Mouse (Mus musculus) skeletal muscle tissue, adult 2 months (tissue): ENCODE data around the gene Klhdc10.

Experiments
- DNase-seq: peaks from one replicate; pipeline ENCODE4 v3.0.0-alpha.2; 2012; ENCODE audit warnings: low read depth, low spot score

Klhdc10 gene

GRCm38 (mm10) chr6:30402091-30402491 lies 423 bp downstream of the Klhdc10 start:
- peak; percentile 25 for DNase-seq

GRCm38 (mm10) chr6:30403465-30403864 lies 1.8 kb downstream of the Klhdc10 start:
- peak; percentile 72 for DNase-seq

GRCm38 (mm10) chr6:30404671-30405070 lies 3.0 kb downstream of the Klhdc10 start:
- DNase-seq: no peak

- no peak for DNase-seq
These were observed 6.6 kb downstream of the Klhdc10 start for GRCm38 (mm10) chr6:30408276-30408675.

- no peak for DNase-seq
These were observed 7.9 kb downstream of the Klhdc10 start for GRCm38 (mm10) chr6:30409399-30410093.

- DNase-seq: no peak
These were observed 9.6 kb downstream of the Klhdc10 start for GRCm38 (mm10) chr6:30411311-30411710.

- DNase-seq: no peak
These were observed 14.5 kb downstream of the Klhdc10 start for GRCm38 (mm10) chr6:30416126-30416525.

- peak; percentile 22 for DNase-seq
These were observed 15.1 kb downstream of the Klhdc10 start for GRCm38 (mm10) chr6:30416801-30417200.

- DNase-seq: no peak
These were observed 31.0 kb downstream of the Klhdc10 start for GRCm38 (mm10) chr6:30432461-30433192.

- DNase-seq: no peak
These were observed 34.8 kb downstream of the Klhdc10 start for GRCm38 (mm10) chr6:30436476-30436875.

- no peak for DNase-seq
These were observed 35.4 kb downstream of the Klhdc10 start for GRCm38 (mm10) chr6:30437054-30437453.

- DNase-seq: no peak
These were observed 37.9 kb downstream of the Klhdc10 start for GRCm38 (mm10) chr6:30439576-30439975.

- DNase-seq: no peak
These were observed 55.3 kb downstream of the Klhdc10 start for GRCm38 (mm10) chr6:30456991-30457390.

GRCm38 (mm10) chr6:30458626-30459025 lies 57.0 kb downstream of the Klhdc10 start:
- no peak for DNase-seq

GRCm38 (mm10) chr6:30459056-30459747 lies 57.5 kb downstream of the Klhdc10 start:
- peak; percentile 51 for DNase-seq

- peak; percentile 65 for DNase-seq
These were observed 58.4 kb downstream of the Klhdc10 start for GRCm38 (mm10) chr6:30459811-30460749.

GRCm38 (mm10) chr6:30460750-30461446 lies 59.2 kb downstream of the Klhdc10 start:
- DNase-seq: no peak

- DNase-seq: no peak
These were observed 60.2 kb downstream of the Klhdc10 start for GRCm38 (mm10) chr6:30461755-30462344.

GRCm38 (mm10) chr6:30462822-30463221 lies 61.2 kb downstream of the Klhdc10 start:
- DNase-seq: no peak

- no peak for DNase-seq
These were observed 63.9 kb downstream of the Klhdc10 start for GRCm38 (mm10) chr6:30465586-30465985.
